Mouse (Mus musculus) neutrophil, adult 5-6 weeks (primary cell): ENCODE data around the gene Map4. TPM values are rescaled to one million over a fixed set of nuclear protein-coding genes. Genes with fewer than 3 reads are reported as not detected.
"Not testable (repeated sequence)": the region's sequence is repeated elsewhere in the genome, so short reads cannot be mapped to it uniquely, and the experiment has no call there.

Experiments used
- ATAC-seq: fragments of 151-379, 151-347 bp; 2 replicates; pipeline ENCODE4 v1.8.0; 2017; ENCODE audit warnings: mild to moderate bottlenecking, moderate TSS enrichment; ENCODE audit not compliant: insufficient number of reproducible peaks, poor library complexity, low FRiP score, severe bottlenecking; ENCODE audit errors: extremely low read depth
- total RNA-seq: library from RNA; stranded (forward); fragments of 200-1000 nt; gene quantifications from 2 replicates; pipeline ENCODE4 v1.2.3, GENCODE M21; 2017

Map4 gene
- total RNA-seq, 1 experiment from 2014 or later, result 55.5 TPM

- ATAC-seq, result no peak
Measured at GRCm38 (mm10) chr9:109969792-109970336, 38.6 kb downstream of the Map4 start.

GRCm38 (mm10) chr9:109971711-109972110, 40.5 kb downstream of the Map4 start:
- ATAC-seq, result not testable (repeated sequence)

- ATAC-seq, result not testable (repeated sequence)
Measured at GRCm38 (mm10) chr9:109980223-109980622, 49.0 kb downstream of the Map4 start.

- peak; percentile 64; the same call in 1 of the 2 replicates for ATAC-seq
Measured at GRCm38 (mm10) chr9:109985416-109985815, 54.2 kb downstream of the Map4 start.

GRCm38 (mm10) chr9:109989084-109989483, 57.8 kb downstream of the Map4 start:
- no peak for ATAC-seq

- no peak for ATAC-seq
Measured at GRCm38 (mm10) chr9:109997441-109997840, 66.2 kb downstream of the Map4 start.

- no peak for ATAC-seq
Measured at GRCm38 (mm10) chr9:110001946-110002345, 70.7 kb downstream of the Map4 start.

- ATAC-seq, result no peak
Measured at GRCm38 (mm10) chr9:110002413-110002812, 71.2 kb downstream of the Map4 start.

GRCm38 (mm10) chr9:110019224-110019623, 88.0 kb downstream of the Map4 start:
- ATAC-seq, result no peak

GRCm38 (mm10) chr9:110020405-110020804, 89.1 kb downstream of the Map4 start:
- no peak for ATAC-seq

- no peak for ATAC-seq
Measured at GRCm38 (mm10) chr9:110021463-110021862, 90.2 kb downstream of the Map4 start.

GRCm38 (mm10) chr9:110022151-110022550, 90.9 kb downstream of the Map4 start:
- no peak for ATAC-seq

GRCm38 (mm10) chr9:110035091-110035490, 103.8 kb downstream of the Map4 start:
- ATAC-seq, result no peak

GRCm38 (mm10) chr9:110037895-110038294, 106.6 kb downstream of the Map4 start:
- ATAC-seq, result 0 out of 2 replicates have a peak, but pooled peaks have one; percentile 16

- no peak for ATAC-seq
Measured at GRCm38 (mm10) chr9:110038485-110038884, 107.2 kb downstream of the Map4 start.

GRCm38 (mm10) chr9:110044373-110044772, 113.1 kb downstream of the Map4 start:
- ATAC-seq, result no peak

GRCm38 (mm10) chr9:110045763-110046377, 114.6 kb downstream of the Map4 start:
- ATAC-seq, result no peak

GRCm38 (mm10) chr9:110047260-110047659, 116.0 kb downstream of the Map4 start:
- no peak for ATAC-seq

- no peak for ATAC-seq
Measured at GRCm38 (mm10) chr9:110047857-110048256, 116.6 kb downstream of the Map4 start.

- no peak for ATAC-seq
Measured at GRCm38 (mm10) chr9:110051184-110051583, 119.9 kb downstream of the Map4 start.
